20 mouse cellular contexts compared by ENCODE assay signal in genomic region chr9:50711337-50711736, GRCm38 (mm10). TPM values are rescaled to one million over a fixed set of nuclear protein-coding genes. Genes with fewer than 3 reads are reported as not detected.
DNase-seq lines count a peak whose midpoint lies in the region; ATAC-seq and TF ChIP-seq lines count a peak whose summit lies in the region.
"Had no signal": no experiment of that assay in that cellular context is flagged by ENCODE, and none has a peak within 500 bp of the region (broad histone marks: within the 10 kb centered on the region; RNA-seq: fewer than 3 reads in every experiment).

No protein-coding gene starts in this region.

- no peak for TF ChIP-seq EP300 in MEL (IDR thresholded peaks at IDR 0.05; ENCODE audit: low read depth in 1 of 2, low read length in 2 of 2)

- H3K4me1 ChIP-seq in MEL (ENCODE audit: control insufficient read depth in 1 of 2, insufficient read depth in 2 of 2, low read length in 2 of 2): no peaks in the 10 kb centered on the region
- H3K4me1 ChIP-seq: embryonic facial prominence, embryonic 12.5 days; embryonic facial prominence, embryonic 15.5 days; hindbrain, embryonic 10.5 days; hindbrain, embryonic 15.5 days had no signal

- H3K27me3 ChIP-seq in MEL (ENCODE audit: control insufficient read depth in 1 of 2, insufficient read depth in 2 of 2, low read length in 2 of 2): peaks cover 2 to 10% of the 10 kb centered on the region in 2 experiments; a peak in 3 of 4 replicates
- H3K27me3 ChIP-seq: embryonic facial prominence, embryonic 12.5 days; embryonic facial prominence, embryonic 15.5 days; hindbrain, embryonic 15.5 days; Patski had no signal

- no peaks in the 10 kb centered on the region for H3K9me3 ChIP-seq in MEL (replicated peaks; ENCODE audit: insufficient read depth, low read length)
- H3K9me3 ChIP-seq: embryonic facial prominence, embryonic 12.5 days; embryonic facial prominence, embryonic 15.5 days; hindbrain, embryonic 10.5 days; hindbrain, embryonic 15.5 days had no signal

- TF ChIP-seq CTCF in MEL (IDR thresholded peaks at IDR 0.05 in 2 of 3, conservative IDR thresholded peaks at IDR 0.05 in 1 of 3; ENCODE audit: control insufficient read depth in 1 of 3, insufficient read depth in 1 of 3, low read depth in 2 of 3, low read length in 3 of 3, poor library complexity in 1 of 3, severe bottlenecking in 1 of 3): no peak

- H3K79me2 ChIP-seq in MEL (ENCODE audit: control insufficient read depth, insufficient read depth, low read length, poor library complexity): no peaks in the 10 kb centered on the region

- H3K9ac ChIP-seq in MEL (ENCODE audit: control insufficient read depth, low read depth, low read length, poor library complexity, severe bottlenecking): no peak overlapping the region
- H3K9ac ChIP-seq: embryonic facial prominence, embryonic 12.5 days; embryonic facial prominence, embryonic 15.5 days; forebrain, postnatal 0 days; hindbrain, embryonic 15.5 days had no signal

- no peak for TF ChIP-seq POLR2A in MEL (IDR thresholded peaks at IDR 0.05; ENCODE audit: control insufficient read depth in 1 of 2, insufficient read depth in 1 of 2, low read depth in 1 of 2, low read length in 2 of 2, poor library complexity in 1 of 2)

- peak; percentile 11 for DNase-seq in MEL (ENCODE audit: low read depth, low spot score)
- DNase-seq in kidney, postnatal 36 days: no peak
- no peak for DNase-seq in frontal cortex, postnatal 14 days (ENCODE audit: low spot score in 2 of 2)
- DNase-seq in thymus, postnatal 4 days: no peak
- DNase-seq: adrenal gland, postnatal 10 days; adrenal gland, postnatal 36 days; cerebellum, adult 18-20 months; cerebellum, adult 9-10 months; cerebellum, postnatal 14 days; forebrain, postnatal 0 days; gastrocnemius, postnatal 25 days had no signal

- no peak overlapping the region for H3K27ac ChIP-seq in MEL (ENCODE audit: control insufficient read depth, low read depth, low read length)
- H3K27ac ChIP-seq: embryonic facial prominence, embryonic 12.5 days; embryonic facial prominence, embryonic 15.5 days; hindbrain, embryonic 10.5 days; hindbrain, embryonic 15.5 days had no signal

- peak; percentile 97 for ATAC-seq in granulocyte monocyte progenitor cell, adult 5-6 weeks (replicated peaks; ENCODE audit: poor library complexity, severe bottlenecking)
- ATAC-seq in megakaryocyte progenitor cell, adult 5-6 weeks (replicated peaks; ENCODE audit: poor library complexity): peak; percentile 82
- ATAC-seq: forebrain, embryonic 14.5 days; forebrain, postnatal 0 days; Patski had no signal

- H3K36me3 ChIP-seq in MEL (ENCODE audit: control insufficient read depth in 1 of 2, insufficient read depth in 2 of 2, low read length in 2 of 2): no peaks in the 10 kb centered on the region

- no peak for TF ChIP-seq RAD21 in MEL (IDR thresholded peaks at IDR 0.05; ENCODE audit: low read depth, low read length)

- no peak overlapping the region for H3K4me3 ChIP-seq in MEL (ENCODE audit: control insufficient read depth in 1 of 2, insufficient read depth in 1 of 2, low read depth in 2 of 2, low read length in 2 of 2)
- H3K4me3 ChIP-seq: embryonic facial prominence, embryonic 12.5 days; embryonic facial prominence, embryonic 15.5 days; hindbrain, embryonic 10.5 days; hindbrain, embryonic 15.5 days had no signal

TF ChIP-seq in MEL, 35 proteins besides CTCF, POLR2A, EP300 and RAD21:
- TF ChIP-seq ZC3H11A (IDR thresholded peaks at IDR 0.05; ENCODE audit: low read depth, low read length): no peak
- TF ChIP-seq ETS1 (IDR thresholded peaks at IDR 0.05; ENCODE audit: low read depth, low read length): no peak
- TF ChIP-seq RCOR1 (IDR thresholded peaks at IDR 0.05; ENCODE audit: low read depth, low read length): no peak
- TF ChIP-seq MXI1 (IDR thresholded peaks at IDR 0.05; ENCODE audit: low read depth, low read length): no peak
- no peak for TF ChIP-seq HCFC1 (IDR thresholded peaks at IDR 0.05; ENCODE audit: low read depth, low read length)
- no peak for TF ChIP-seq ZMIZ1 (IDR thresholded peaks at IDR 0.05; ENCODE audit: low read depth, low read length)
- TF ChIP-seq SIN3A (IDR thresholded peaks at IDR 0.05; ENCODE audit: low read length): no peak
- TF ChIP-seq JUND (IDR thresholded peaks at IDR 0.05; ENCODE audit: low read depth, low read length): no peak

RNA-seq across cellular contexts. Expression of gene Dixdc1, which starts 28.0 kb away (rescaled TPM):
- not detected in 2 replicates for total RNA-seq in MEL (2012; rRNA removed)
- polyA plus RNA-seq in MEL (2012; ENCODE audit: insufficient read depth in 1 of 2, insufficient read length in 2 of 2, low read depth in 1 of 2, low replicate concordance in 2 of 2, missing spikeins in 1 of 2): under 1 TPM in 1 of 2 experiments, not detected in 1; 0.07 TPM
- 0.11 and 0.82 TPM in 2 replicates for total RNA-seq in granulocyte monocyte progenitor cell, adult 5-6 weeks (2014; fragmentation: Nextera tagmentation)
- total RNA-seq in granulocyte monocyte progenitor cell, adult 5-6 weeks (2017): 0.10 and 0.39 TPM in 2 replicates
- total RNA-seq in megakaryocyte progenitor cell, adult 5-6 weeks (2015): 0.07 and 0.22 TPM in 2 replicates
- 0.42 and 0.44 TPM in 2 replicates for total RNA-seq in megakaryocyte progenitor cell, adult 5-6 weeks (2017)

RNA-seq across cellular contexts. Expression of gene 2310030G06Rik, which starts 35.0 kb away (rescaled TPM):
- total RNA-seq in MEL (2012; rRNA removed): not detected in 2 replicates
- polyA plus RNA-seq in MEL (2012; ENCODE audit: insufficient read depth in 1 of 2, insufficient read length in 2 of 2, low read depth in 1 of 2, low replicate concordance in 2 of 2, missing spikeins in 1 of 2): not detected
- not detected in 2 replicates for total RNA-seq in granulocyte monocyte progenitor cell, adult 5-6 weeks (2014; fragmentation: Nextera tagmentation)
- total RNA-seq in granulocyte monocyte progenitor cell, adult 5-6 weeks (2017): not detected in 2 replicates
- total RNA-seq in megakaryocyte progenitor cell, adult 5-6 weeks (2015): 0.64 TPM in 1 of 2 replicates, not detected in the other
- total RNA-seq in megakaryocyte progenitor cell, adult 5-6 weeks (2017): 0.71 TPM in 1 of 2 replicates, not detected in the other

RNA-seq across cellular contexts. Expression of gene Cryab, which starts 39.8 kb away (rescaled TPM):
- total RNA-seq in MEL (2012; rRNA removed): not detected in 2 replicates
- not detected for polyA plus RNA-seq in MEL (2012; ENCODE audit: insufficient read depth in 1 of 2, insufficient read length in 2 of 2, low read depth in 1 of 2, low replicate concordance in 2 of 2, missing spikeins in 1 of 2)
- 1.6 TPM in 1 of 2 replicates, not detected in the other for total RNA-seq in granulocyte monocyte progenitor cell, adult 5-6 weeks (2014; fragmentation: Nextera tagmentation)
- total RNA-seq in granulocyte monocyte progenitor cell, adult 5-6 weeks (2017): 2.5 TPM in 1 of 2 replicates, not detected in the other
- total RNA-seq in megakaryocyte progenitor cell, adult 5-6 weeks (2015): 0.71 and 0.99 TPM in 2 replicates
- total RNA-seq in megakaryocyte progenitor cell, adult 5-6 weeks (2017): 0.34 and 0.54 TPM in 2 replicates

RNA-seq across cellular contexts. Expression of gene Hspb2, which starts 40.8 kb away (rescaled TPM):
- total RNA-seq in MEL (2012; rRNA removed): not detected in 2 replicates
- polyA plus RNA-seq in MEL (2012; ENCODE audit: insufficient read depth in 1 of 2, insufficient read length in 2 of 2, low read depth in 1 of 2, low replicate concordance in 2 of 2, missing spikeins in 1 of 2): not detected
- total RNA-seq in granulocyte monocyte progenitor cell, adult 5-6 weeks (2014; fragmentation: Nextera tagmentation): not detected in 2 replicates
- not detected in 2 replicates for total RNA-seq in granulocyte monocyte progenitor cell, adult 5-6 weeks (2017)
- not detected in 2 replicates for total RNA-seq in megakaryocyte progenitor cell, adult 5-6 weeks (2015)
- total RNA-seq in megakaryocyte progenitor cell, adult 5-6 weeks (2017): not detected in 2 replicates
- polyA plus RNA-seq: forebrain, embryonic 11.5 days had no signal

RNA-seq across cellular contexts. Expression of gene Dlat, which starts 51.8 kb away (rescaled TPM):
- total RNA-seq in MEL (2012; rRNA removed): 52.2 and 71.7 TPM in 2 replicates
- 10 to 100 TPM in 1 of 2 experiments, not detected in 1; 77.4 TPM for polyA plus RNA-seq in MEL (2012; ENCODE audit: insufficient read depth in 1 of 2, insufficient read length in 2 of 2, low read depth in 1 of 2, low replicate concordance in 2 of 2, missing spikeins in 1 of 2)
- 33.9 and 61.3 TPM in 2 replicates for total RNA-seq in granulocyte monocyte progenitor cell, adult 5-6 weeks (2014; fragmentation: Nextera tagmentation)
- total RNA-seq in granulocyte monocyte progenitor cell, adult 5-6 weeks (2017): 30.4 and 48.5 TPM in 2 replicates
- total RNA-seq in megakaryocyte progenitor cell, adult 5-6 weeks (2015): 47.2 and 58.0 TPM in 2 replicates
- total RNA-seq in megakaryocyte progenitor cell, adult 5-6 weeks (2017): 47.9 and 48.0 TPM in 2 replicates
